Mouse (Mus musculus): ENCODE measurements around the gene Fam122b.

GRCm38 (mm10) chrX:53197681-53198080 is 71.9 kb downstream of the Fam122b start:
- TF ChIP-seq CTCF (IDR thresholded peaks at IDR 0.05; ENCODE audit: control insufficient read depth, insufficient read depth, insufficient replicate concordance, low read depth, low read length) (no peak), POLR2A (IDR thresholded peaks at IDR 0.05; ENCODE audit: control insufficient read depth, low read depth, low read length) (no peak)
